Mouse (Mus musculus) lung, adult 2 months (tissue): ENCODE results near the gene Ptchd3. TPM values are rescaled to one million over a fixed set of nuclear protein-coding genes. Genes with fewer than 3 reads are reported as not detected.

ENCODE experiments used
- DNase-seq: peaks from one replicate; pipeline ENCODE4 v3.0.0; 2022
- H3K4me1 ChIP-seq: fragments of 200-500 bp; 2 replicates; pipeline ENCODE4 v1.6.1; 2011; ENCODE audit warnings: low read length; ENCODE audit not compliant: control insufficient read depth, insufficient read depth
- H3K4me3 ChIP-seq: fragments of 200-500 bp; replicated peaks from 2 replicates; pipeline ENCODE3; 2011; ENCODE audit warnings: low read depth, mild to moderate bottlenecking, control low read depth, low read length; ENCODE audit errors: extremely low read depth
- CTCF ChIP-seq: fragments of 200-500 bp; IDR thresholded peaks from 2 replicates; pipeline ENCODE4 v1.5.1; 2011; ENCODE audit warnings: mild to moderate bottlenecking, low read length, control low read depth; ENCODE audit not compliant: insufficient read depth
- POLR2A ChIP-seq: fragments of 200-500 bp; IDR thresholded peaks from 2 replicates; pipeline ENCODE4 v1.6.1; 2011; ENCODE audit warnings: low read depth, mild to moderate bottlenecking, control low read depth, low read length, borderline replicate concordance; ENCODE audit errors: extremely low read depth
- WGBS: fragments of 180-500 bp; shearing (Covaris S2); methylation state at CpG from one replicate; pipeline ENCODE4 v1.1.7; 2018; 5-methylcytosine and 5-hydroxymethylcytosine counted together
- polyA plus RNA-seq: library from polyadenylated mRNA; depleted of rRNA; stranded (reverse); fragments of >200 nt; gene quantifications from 2 replicates; pipeline ENCODE4 v1.2.3, GENCODE M21; 2012; rRNA removed

Gene Ptchd3
- polyA plus RNA-seq, 1 experiment, result not detected

DNA sequence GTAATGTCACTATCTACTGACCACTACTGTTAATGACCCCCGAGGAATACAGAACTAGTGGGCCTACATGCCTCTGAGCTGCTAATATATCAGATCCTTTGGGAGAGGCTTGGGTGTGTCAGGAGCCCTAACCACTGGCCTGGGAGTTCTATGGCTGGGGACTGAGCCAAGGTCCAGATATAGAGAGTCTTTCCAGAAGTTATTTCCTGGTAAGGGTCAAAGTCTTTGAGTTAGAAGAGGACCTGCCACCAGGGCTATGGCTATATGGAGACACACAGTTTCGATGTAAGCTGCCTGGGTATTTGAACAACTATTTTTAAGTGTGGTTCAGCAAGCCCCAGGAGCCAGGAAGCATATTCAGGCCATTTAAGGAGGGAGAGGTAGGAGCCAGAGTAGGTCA, 31.5 kb upstream of the Ptchd3 start:
- no peak overlapping the region for H3K4me3 ChIP-seq
- DNase-seq, result no peak
- H3K4me1 ChIP-seq, result peaks cover 11% of the 10 kb centered on the region
- no peak for TF ChIP-seq CTCF
- WGBS, result 68% methylated on average over 2 of the region's 2 CpGs

GRCm38 (mm10) chr11:121799746-121800299, 30.2 kb upstream of the Ptchd3 start:
- 70% methylated on average over 4 of the region's 4 CpGs for WGBS
- no peak for DNase-seq

GRCm38 (mm10) chr11:121802743-121803142, 27.3 kb upstream of the Ptchd3 start:
- no peak for DNase-seq
- Histone ChIP-seq H3K4me1 (no peaks in the 10 kb centered on the region), H3K4me3 (no peak overlapping the region)
- TF ChIP-seq POLR2A, result no peak
- WGBS, result 65% methylated on average over 2 of the region's 2 CpGs

More at GRCm38 (mm10) chr11:121799746-121800299, 30.2 kb upstream of the Ptchd3 start:
- TF ChIP-seq CTCF (no peak), POLR2A (no peak)
- Histone ChIP-seq H3K4me3 (no peak overlapping the region), H3K4me1 (peaks cover 3% of the 10 kb centered on the region)

DNA sequence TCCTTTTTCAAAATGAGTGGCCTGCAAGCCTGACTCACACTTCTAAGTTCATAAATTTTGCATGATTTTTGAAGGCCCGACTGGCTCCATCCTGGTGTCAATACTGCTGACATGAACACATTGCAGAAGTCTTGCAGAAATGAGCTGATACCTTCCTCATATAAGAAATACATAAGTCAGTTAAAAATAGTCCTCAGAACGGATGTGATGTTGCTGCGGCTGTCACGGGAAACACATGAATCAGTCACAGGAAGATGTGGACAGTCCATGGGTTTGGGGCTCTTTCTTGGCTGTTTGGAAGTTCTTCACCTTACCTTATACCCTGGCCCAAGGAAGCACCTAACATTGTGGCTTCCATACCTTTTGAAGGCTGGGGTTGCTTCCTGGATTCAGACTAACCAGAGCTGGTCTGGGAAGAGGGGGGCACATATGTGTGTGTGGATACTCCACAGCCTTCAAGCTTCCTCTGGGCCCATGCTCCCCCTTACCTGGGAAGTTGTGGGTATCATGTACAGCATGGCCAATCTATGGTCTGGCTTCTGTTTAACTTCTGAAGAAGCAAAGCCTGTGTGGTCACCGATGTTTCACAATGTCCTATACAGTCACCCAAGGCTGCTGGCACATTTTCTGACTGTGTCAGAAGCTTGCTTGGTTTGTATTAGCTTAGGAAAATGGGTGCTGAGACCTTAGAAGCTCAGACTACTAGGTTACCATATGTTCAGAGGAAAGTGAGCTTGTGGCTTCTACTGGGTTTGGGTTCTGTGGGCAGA, 25.6 kb upstream of the Ptchd3 start:
- TF ChIP-seq POLR2A, result no peak
- TF ChIP-seq CTCF, result no peak
- DNase-seq, result no peak
- H3K4me1 ChIP-seq, result no peaks in the 10 kb centered on the region
- 51% methylated on average over 5 of the region's 5 CpGs for WGBS
- H3K4me3 ChIP-seq, result no peak overlapping the region

DNA sequence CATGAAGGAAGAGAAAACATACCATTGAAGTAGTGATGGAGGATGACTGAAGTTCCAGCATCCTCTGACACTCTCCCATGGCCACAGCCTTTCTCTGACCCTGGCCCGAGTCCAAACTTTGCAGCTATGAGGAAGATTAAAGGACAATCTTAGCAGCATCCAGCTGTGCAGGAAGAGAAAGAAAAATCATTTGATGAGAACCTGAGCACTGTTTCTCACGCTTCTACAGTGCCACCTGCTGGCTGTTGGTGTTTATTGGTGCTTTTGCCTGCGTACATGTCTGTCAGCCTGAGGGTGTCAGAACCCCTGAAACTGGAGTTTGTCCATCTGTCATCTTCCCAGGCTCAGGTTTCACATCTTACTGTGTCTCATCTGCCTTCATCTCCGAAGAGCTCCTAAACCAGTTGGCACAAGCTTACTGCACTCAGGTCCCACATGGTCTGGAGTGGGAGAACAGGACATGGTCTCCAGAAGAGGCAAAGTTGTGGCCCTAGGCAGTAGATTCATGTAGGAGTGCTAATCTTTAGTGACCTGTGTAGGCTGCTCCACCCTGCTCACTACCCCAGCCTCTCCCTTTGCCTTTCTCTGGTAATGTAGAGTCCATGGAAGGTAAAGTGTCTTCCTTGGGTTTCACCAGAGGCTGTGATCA, 21.7 kb upstream of the Ptchd3 start:
- WGBS, result 3% methylated on average over 4 of the region's 4 CpGs
- no peaks in the 10 kb centered on the region for H3K4me1 ChIP-seq
- DNase-seq, result peak; percentile 82
- TF ChIP-seq CTCF, result peak; percentile 84
- TF ChIP-seq POLR2A, result no peak
- H3K4me3 ChIP-seq, result no peak overlapping the region

- no peak for DNase-seq
- TF ChIP-seq CTCF (no peak), POLR2A (no peak)
- 45% methylated on average over 1 of the region's 1 CpGs for WGBS
- H3K4me1 ChIP-seq, result no peaks in the 10 kb centered on the region
- H3K4me3 ChIP-seq, result no peak overlapping the region
Measured at GRCm38 (mm10) chr11:121808866-121809265, 21.2 kb upstream of the Ptchd3 start.

DNA sequence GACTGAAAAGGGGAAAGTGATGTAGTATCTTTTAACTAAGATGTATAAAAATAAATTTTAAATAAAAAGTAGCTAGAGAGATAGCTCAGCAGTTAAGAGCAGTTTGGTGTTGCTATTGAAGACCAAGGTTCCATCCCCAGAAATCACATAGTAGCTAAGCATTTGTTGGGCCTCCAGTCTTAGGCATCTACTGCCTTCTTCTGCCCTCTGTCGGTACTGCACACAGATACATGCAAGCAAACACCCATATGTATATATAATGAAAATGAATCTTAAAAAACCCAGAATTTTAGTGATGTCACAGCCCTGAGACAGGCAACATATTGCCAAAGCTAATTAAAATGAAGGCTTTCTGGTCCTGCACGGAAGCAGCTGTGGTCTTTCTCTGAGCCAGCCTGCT, 15.9 kb downstream of the Ptchd3 start:
- Histone ChIP-seq H3K4me1 (no peaks in the 10 kb centered on the region), H3K4me3 (no peak overlapping the region)
- DNase-seq, result no peak
- no peak for TF ChIP-seq POLR2A
- TF ChIP-seq CTCF, result no peak
- 46% methylated on average over 2 of the region's 2 CpGs for WGBS

DNA sequence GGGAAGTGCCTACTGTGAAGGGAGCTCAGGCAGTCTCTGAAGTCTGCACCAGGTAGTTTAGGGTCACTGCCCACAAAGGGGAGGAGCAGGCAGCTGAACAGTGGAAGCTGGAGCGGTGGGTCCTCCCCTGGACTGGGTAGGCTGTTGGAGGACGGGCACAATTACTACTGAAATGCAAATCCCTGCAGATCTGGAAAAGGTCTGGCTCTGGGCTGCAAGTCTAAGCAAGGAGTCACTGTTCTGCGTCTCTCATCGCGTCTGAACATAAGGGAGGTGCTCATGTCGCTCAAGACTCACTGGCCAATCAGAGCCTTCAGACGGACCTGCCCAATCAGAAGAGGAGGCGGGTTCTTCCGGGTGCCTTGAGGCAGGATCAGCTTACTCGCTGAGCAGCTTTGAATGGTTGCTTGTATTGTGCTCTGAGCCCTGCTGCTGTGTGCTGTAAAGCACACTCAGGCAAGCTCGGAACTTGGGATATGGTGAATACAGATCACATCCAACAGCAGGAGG, 17.8 kb downstream of the Ptchd3 start:
- WGBS, result 1% methylated on average over 11 of the region's 11 CpGs
- TF ChIP-seq CTCF, result no peak
- peak; percentile 17; the same call in 1 of the 2 replicates for TF ChIP-seq POLR2A

More for the DNA sequence above, 17.8 kb downstream of the Ptchd3 start:
- Histone ChIP-seq H3K4me1 (no peaks in the 10 kb centered on the region), H3K4me3 (peak overlapping the region; percentile 56)
- peak; percentile 74 for DNase-seq

Other genes starting within 250 kb of the Ptchd3 start
- gene B3gntl1, start 157.1 kb upstream of the Ptchd3 start, polyA plus RNA-seq, result 5.5 and 8.0 TPM in 2 replicates
- gene Metrnl, start 128.7 kb upstream of the Ptchd3 start, polyA plus RNA-seq, result 35.1 and 36.0 TPM in 2 replicates